Mouse (Mus musculus) forebrain, postnatal 0 days (tissue): ENCODE results near the gene Syngr2. TPM values are rescaled to one million over a fixed set of nuclear protein-coding genes. Genes with fewer than 3 reads are reported as not detected.

Source experiments
- ATAC-seq: fragments of 200-750 bp; cut with Nextera tagmentation; 2 replicates; pipeline ENCODE4 v1.8.0; 2017; ENCODE audit warnings: mild to moderate bottlenecking, moderate library complexity
- DNase-seq: peaks from one replicate; pipeline ENCODE4 v3.0.0-alpha.2; 2015
- H3K27ac ChIP-seq: fragments of 300-500 bp; sonication (generic); 2 replicates; pipeline ENCODE4 v1.5.1; 2014; ENCODE audit warnings: low read depth, mild to moderate bottlenecking, antibody characterized with exemption, low read length, moderate library complexity, mixed read lengths
- H3K27me3 ChIP-seq: fragments of 300-500 bp; sonication (generic); 2 replicates; pipeline ENCODE4 v1.6.1; 2014; ENCODE audit warnings: mild to moderate bottlenecking, low read length, mixed read lengths; ENCODE audit not compliant: insufficient read depth
- H3K36me3 ChIP-seq: fragments of 300-500 bp; sonication (generic); 2 replicates; pipeline ENCODE4 v1.6.1; 2014; ENCODE audit warnings: mild to moderate bottlenecking, moderate library complexity; ENCODE audit not compliant: insufficient read depth
- H3K4me1 ChIP-seq: fragments of 300-500 bp; sonication (generic); 2 replicates; pipeline ENCODE4 v1.6.1; 2014; ENCODE audit warnings: antibody characterized with exemption; ENCODE audit not compliant: insufficient read depth
- H3K4me2 ChIP-seq: fragments of 300-500 bp; sonication (generic); 2 replicates; pipeline ENCODE4 v1.6.1; 2014; ENCODE audit warnings: low read depth, mild to moderate bottlenecking, moderate library complexity
- H3K4me3 ChIP-seq: fragments of 300-500 bp; sonication (generic); 2 replicates; pipeline ENCODE4 v1.5.1; 2014; ENCODE audit warnings: low read depth, low read length, mixed read lengths
- H3K9ac ChIP-seq: fragments of 300-500 bp; sonication (generic); 2 replicates; pipeline ENCODE4 v1.6.1; 2014; ENCODE audit warnings: mild to moderate bottlenecking
- H3K9me3 ChIP-seq: fragments of 300-500 bp; sonication (generic); 2 replicates; pipeline ENCODE4 v1.6.1; 2016; ENCODE audit warnings: low read length
- CTCF ChIP-seq: sonication (generic); IDR thresholded peaks from 2 replicates; pipeline ENCODE4 v1.5.1; 2016; ENCODE audit warnings: antibody characterized with exemption, control low read depth, low read depth
- WGBS: fragments of 180-500 bp; shearing (Covaris S2); extraction: QIAGEN DNeasy Blood & Tissue Kit; methylation state at CpG from one replicate; pipeline ENCODE4 v1.1.7; 2014; 5-methylcytosine and 5-hydroxymethylcytosine counted together
- polyA plus RNA-seq: library from polyadenylated mRNA; unstranded; fragments of >200 nt; fragmentation: Nextera tagmentation; extraction: Ambion mirVana; gene quantifications from 2 replicates; pipeline ENCODE4 v1.2.1, GENCODE M21; 2015
- total RNA-seq: library from RNA; depleted of rRNA; stranded (reverse); fragments of >200 nt; gene quantifications from 2 replicates; pipeline ENCODE4 v1.2.3, GENCODE M21; 2014

Gene Syngr2
- total and polyA plus RNA-seq, 2 experiments from 2014 or later, result 15.7 to 16.9 TPM

GRCm38 (mm10) chr11:117776085-117776792 lies 33.2 kb upstream of the Syngr2 start:
- 90% methylated on average over 14 of the region's 14 CpGs for WGBS
- Histone ChIP-seq H3K27me3 (peaks cover 13% of the 10 kb centered on the region; the same call in 1 of the 2 replicates), H3K27ac (no peak overlapping the region), H3K9me3 (no peaks in the 10 kb centered on the region), H3K36me3 (no peaks in the 10 kb centered on the region), H3K4me2 (no peak overlapping the region), H3K4me3 (no peak overlapping the region), H3K9ac (no peak overlapping the region), H3K4me1 (peaks cover 7% of the 10 kb centered on the region; the same call in 1 of the 2 replicates)
- ATAC-seq, result no peak
- no peak for DNase-seq
- TF ChIP-seq CTCF, result no peak

DNA sequence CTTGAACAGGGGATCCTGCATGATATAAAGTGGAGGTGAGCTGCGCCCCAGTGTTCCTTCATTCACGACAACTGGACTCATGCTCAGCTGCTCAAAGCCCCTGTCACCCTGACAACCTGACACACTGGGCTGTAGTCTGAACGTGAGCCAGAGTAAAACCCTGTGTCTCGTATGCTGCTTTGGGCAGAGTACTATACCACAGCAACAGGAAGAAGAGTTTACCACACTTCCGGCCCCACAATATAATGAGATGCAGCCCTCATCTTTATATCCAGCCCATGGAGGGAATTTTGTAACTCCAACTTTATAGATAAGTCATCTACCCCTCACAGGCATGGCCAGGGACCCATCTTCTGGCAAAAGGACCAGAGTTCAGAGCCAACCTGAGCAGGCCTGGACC lies 32.4 kb upstream of the Syngr2 start:
- DNase-seq, result no peak
- 87% methylated on average over 5 of the region's 5 CpGs for WGBS

GRCm38 (mm10) chr11:117778031-117778430 lies 31.4 kb upstream of the Syngr2 start:
- peaks cover 7% of the 10 kb centered on the region; the same call in 1 of the 2 replicates for H3K4me1 ChIP-seq
- H3K4me3 ChIP-seq, result no peak overlapping the region
- DNase-seq, result no peak
- H3K4me2 ChIP-seq, result no peak overlapping the region
- no peaks in the 10 kb centered on the region for H3K9me3 ChIP-seq
- no peaks in the 10 kb centered on the region for H3K36me3 ChIP-seq
- TF ChIP-seq CTCF, result no peak
- WGBS, result 93% methylated on average over 11 of the region's 11 CpGs
- ATAC-seq, result no peak
- peaks cover 13% of the 10 kb centered on the region; the same call in 1 of the 2 replicates for H3K27me3 ChIP-seq
- H3K27ac ChIP-seq, result no peak overlapping the region
- H3K9ac ChIP-seq, result no peak overlapping the region

More for the DNA sequence above, 32.4 kb upstream of the Syngr2 start:
- H3K36me3 ChIP-seq, result no peaks in the 10 kb centered on the region
- H3K4me1 ChIP-seq, result peaks cover 7% of the 10 kb centered on the region; the same call in 1 of the 2 replicates
- no peak overlapping the region for H3K4me2 ChIP-seq
- no peak for ATAC-seq
- no peak overlapping the region for H3K4me3 ChIP-seq
- H3K27me3 ChIP-seq, result peaks cover 13% of the 10 kb centered on the region; the same call in 1 of the 2 replicates
- no peak for TF ChIP-seq CTCF
- no peak overlapping the region for H3K9ac ChIP-seq
- no peak overlapping the region for H3K27ac ChIP-seq
- no peaks in the 10 kb centered on the region for H3K9me3 ChIP-seq

- 77% methylated on average over 12 of the region's 12 CpGs for WGBS
- Histone ChIP-seq H3K9ac (no peak overlapping the region), H3K36me3 (no peaks in the 10 kb centered on the region), H3K27ac (peak overlapping the region; percentile 59; the same call in 1 of the 2 replicates), H3K4me2 (peak overlapping the region; percentile 41; the same call in 1 of the 2 replicates), H3K27me3 (peaks cover 17% of the 10 kb centered on the region; the same call in 1 of the 2 replicates), H3K9me3 (no peaks in the 10 kb centered on the region), H3K4me1 (peaks cover 7% of the 10 kb centered on the region; the same call in 1 of the 2 replicates), H3K4me3 (no peak overlapping the region)
- no peak for TF ChIP-seq CTCF
- DNase-seq, result no peak
- ATAC-seq, result no peak
Observed at GRCm38 (mm10) chr11:117778851-117779433, 30.5 kb upstream of the Syngr2 start.

DNA sequence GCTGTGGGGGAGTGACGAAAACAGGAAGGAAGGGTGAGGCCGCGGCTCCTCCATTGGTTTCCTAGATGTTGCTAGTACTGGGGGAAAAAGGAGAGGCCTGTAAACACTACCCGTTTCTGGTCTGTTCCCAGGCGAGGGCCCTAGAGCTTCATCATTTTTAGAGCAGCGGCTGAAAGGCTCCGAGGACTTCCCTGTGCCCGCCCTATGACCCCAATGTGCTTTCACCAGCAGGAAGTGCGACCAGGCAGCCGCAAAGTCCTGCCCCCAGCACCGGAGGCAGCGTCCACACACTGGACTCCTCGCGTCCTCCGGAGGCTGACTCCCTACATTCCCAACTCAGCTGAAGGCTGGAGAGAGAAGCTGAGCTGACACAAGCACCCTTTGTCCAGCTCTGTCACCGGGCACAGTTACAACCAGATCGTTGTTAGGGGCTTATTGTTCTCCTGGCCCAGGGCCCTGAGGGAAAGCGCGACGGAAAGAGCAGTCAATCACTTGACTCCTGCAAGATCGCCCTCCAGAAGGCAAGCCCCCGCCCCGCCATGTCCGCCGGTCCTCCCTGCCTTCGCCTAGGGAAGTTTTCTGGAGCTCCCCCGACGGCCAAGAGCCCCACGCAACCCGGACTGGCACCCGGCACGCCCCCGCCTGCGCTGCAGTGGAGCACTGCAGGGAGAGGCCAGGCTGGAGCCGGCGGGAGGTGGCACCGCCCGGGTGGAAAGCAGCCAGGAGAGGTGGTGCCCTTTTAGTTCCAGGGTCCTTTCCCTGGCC lies 29.9 kb upstream of the Syngr2 start:
- no peaks in the 10 kb centered on the region for H3K36me3 ChIP-seq
- peaks cover 17% of the 10 kb centered on the region; the same call in 1 of the 2 replicates for H3K27me3 ChIP-seq
- H3K4me2 ChIP-seq, result peak overlapping the region; percentile 41
- WGBS, result 9% methylated on average over 38 of the region's 38 CpGs
- H3K9ac ChIP-seq, result 0 out of 2 replicates have a peak overlapping the region, but pooled peaks have one; percentile 10
- H3K27ac ChIP-seq, result peak overlapping the region; percentile 59
- no peaks in the 10 kb centered on the region for H3K9me3 ChIP-seq
- no peak for TF ChIP-seq CTCF
- ATAC-seq (peak; percentile 45), DNase-seq (peak; percentile 53)
- peaks cover 7% of the 10 kb centered on the region; the same call in 1 of the 2 replicates for H3K4me1 ChIP-seq
- peak overlapping the region; percentile 17 for H3K4me3 ChIP-seq

GRCm38 (mm10) chr11:117780199-117780515 lies 29.3 kb upstream of the Syngr2 start:
- peak overlapping the region; percentile 59 for H3K27ac ChIP-seq
- peaks cover 7% of the 10 kb centered on the region; the same call in 1 of the 2 replicates for H3K4me1 ChIP-seq
- no peak for DNase-seq
- H3K9me3 ChIP-seq, result no peaks in the 10 kb centered on the region
- 3% methylated on average over 16 of the region's 17 CpGs for WGBS
- H3K4me3 ChIP-seq, result peak overlapping the region; percentile 17
- H3K27me3 ChIP-seq, result peaks cover 17% of the 10 kb centered on the region; the same call in 1 of the 2 replicates
- H3K4me2 ChIP-seq, result peak overlapping the region; percentile 41
- 0 out of 2 replicates have a peak overlapping the region, but pooled peaks have one; percentile 10 for H3K9ac ChIP-seq
- no peaks in the 10 kb centered on the region for H3K36me3 ChIP-seq
- no peak for ATAC-seq
- TF ChIP-seq CTCF, result no peak
